In the genomic region with DNA sequence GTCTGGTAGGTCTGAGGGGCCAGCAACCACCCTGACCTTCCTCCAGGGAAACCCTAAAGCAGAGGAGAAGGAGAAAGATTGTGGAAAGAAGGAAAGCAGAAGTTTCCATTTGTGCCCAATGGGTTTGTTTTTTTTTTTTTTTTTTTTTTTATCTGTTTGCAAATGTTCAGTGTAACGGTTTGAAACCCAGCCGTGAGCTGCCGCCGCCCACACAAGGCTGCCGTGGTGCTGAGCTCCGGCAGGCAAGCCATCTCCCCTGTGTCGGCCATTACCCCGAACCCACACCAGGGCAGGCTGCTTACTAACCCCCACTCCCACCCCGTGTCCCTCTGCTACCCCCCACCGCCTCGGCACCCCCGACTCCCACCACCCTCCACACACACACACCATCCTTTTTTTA, we compare ENCODE assay signal across 11 mouse cellular contexts. TPM values are rescaled to one million over a fixed set of nuclear protein-coding genes. Genes with fewer than 3 reads are reported as not detected.
DNase-seq lines count a peak whose midpoint lies in the region; ATAC-seq and TF ChIP-seq lines count a peak whose summit lies in the region.
"Had no signal": no experiment of that assay in that cellular context is flagged by ENCODE, and none has a peak within 500 bp of the region (broad histone marks: within the 10 kb centered on the region; RNA-seq: fewer than 3 reads in every experiment).

No protein-coding gene starts in this region.

- no peak overlapping the region for H3K9ac ChIP-seq in stomach, embryonic 16.5 days (ENCODE audit: low read length)
- H3K9ac ChIP-seq in stomach, postnatal 0 days (ENCODE audit: low read length) = no peak overlapping the region
- no peak overlapping the region for H3K9ac ChIP-seq in hindbrain, embryonic 16.5 days (ENCODE audit: low read depth, low read length)
- H3K9ac ChIP-seq: forebrain, embryonic 13.5 days; liver, embryonic 14.5 days had no signal

- H3K36me3 ChIP-seq in stomach, embryonic 16.5 days (ENCODE audit: control insufficient read depth, insufficient read depth, low read length) = no peaks in the 10 kb centered on the region
- H3K36me3 ChIP-seq in stomach, postnatal 0 days (ENCODE audit: control insufficient read depth, insufficient read depth, low read length) = no peaks in the 10 kb centered on the region
- H3K36me3 ChIP-seq in hindbrain, embryonic 16.5 days (ENCODE audit: control insufficient read depth, insufficient read depth, low read length) = no peaks in the 10 kb centered on the region

- TF ChIP-seq EP300 in stomach, postnatal 0 days (optimal IDR thresholded peaks at IDR 0.05) = no peak

- no peak for DNase-seq in frontal cortex, postnatal 10 days (ENCODE audit: low spot score in 2 of 2)
- no peak for DNase-seq in stomach, postnatal 0 days (ENCODE audit: low spot score)
- peak; percentile 62 to 75 for DNase-seq in left cerebral cortex, postnatal 25 days (ENCODE audit: low spot score in 2 of 2)
- peak; percentile 44 to 63 for DNase-seq in thymus, postnatal 36 days
- DNase-seq in urinary bladder, adult 18-20 months (ENCODE audit: low spot score in 2 of 2) = no peak
- DNase-seq: kidney, adult 9 months had no signal

- WGBS in stomach, embryonic 16.5 days = 63% methylated on average over 12 of the region's 12 CpGs
- WGBS in stomach, postnatal 0 days = 69% methylated on average over 12 of the region's 12 CpGs
- WGBS in hindbrain, embryonic 16.5 days = 79% methylated on average over 12 of the region's 12 CpGs

- no peak for TF ChIP-seq CTCF in stomach, postnatal 0 days (IDR thresholded peaks at IDR 0.05; ENCODE audit: low read depth)

- no peak overlapping the region for H3K4me2 ChIP-seq in stomach, embryonic 16.5 days (ENCODE audit: low read depth, low read length)
- no peak overlapping the region for H3K4me2 ChIP-seq in stomach, postnatal 0 days (replicated peaks; ENCODE audit: low read depth)
- no peak overlapping the region for H3K4me2 ChIP-seq in hindbrain, embryonic 16.5 days (ENCODE audit: low read length)
- H3K4me2 ChIP-seq: forebrain, embryonic 13.5 days had no signal

- intact Hi-C loops in left cerebral cortex, postnatal 25 days (cut with DNase I) = no loop called here

- no peaks in the 10 kb centered on the region for H3K9me3 ChIP-seq in stomach, embryonic 16.5 days (replicated peaks; ENCODE audit: control insufficient read depth, low read length)
- H3K9me3 ChIP-seq in stomach, postnatal 0 days (ENCODE audit: control insufficient read depth, low read length) = no peaks in the 10 kb centered on the region
- no peaks in the 10 kb centered on the region for H3K9me3 ChIP-seq in hindbrain, embryonic 16.5 days (ENCODE audit: control insufficient read depth, low read length)
- H3K9me3 ChIP-seq: forebrain, embryonic 13.5 days had no signal

- H3K4me1 ChIP-seq in stomach, embryonic 16.5 days (ENCODE audit: control insufficient read depth, insufficient read depth, low read length) = no peaks in the 10 kb centered on the region
- no peaks in the 10 kb centered on the region for H3K4me1 ChIP-seq in stomach, postnatal 0 days (replicated peaks; ENCODE audit: control insufficient read depth, insufficient read depth)
- H3K4me1 ChIP-seq in hindbrain, embryonic 16.5 days (ENCODE audit: control insufficient read depth, insufficient read depth, low read depth, low read length) = no peaks in the 10 kb centered on the region
- H3K4me1 ChIP-seq: forebrain, embryonic 13.5 days had no signal

- peak; percentile 58 for ATAC-seq in frontal cortex, adult (ENCODE audit: low TSS enrichment)
- no peak for ATAC-seq in stomach, embryonic 16.5 days (ENCODE audit: insufficient read depth, low FRiP score)
- no peak for ATAC-seq in stomach, postnatal 0 days (ENCODE audit: low FRiP score, low TSS enrichment)
- no peak for ATAC-seq in hindbrain, embryonic 16.5 days
- ATAC-seq: forebrain, embryonic 13.5 days had no signal

- 0 out of 2 replicates have a peak overlapping the region, but pooled peaks have one; percentile 18 for H3K27ac ChIP-seq in stomach, embryonic 16.5 days (ENCODE audit: low read length)
- no peak overlapping the region for H3K27ac ChIP-seq in stomach, postnatal 0 days (replicated peaks)
- H3K27ac ChIP-seq in hindbrain, embryonic 16.5 days (ENCODE audit: low read depth, low read length) = no peak overlapping the region
- H3K27ac ChIP-seq: forebrain, embryonic 13.5 days; liver, embryonic 14.5 days had no signal

- H3K27me3 ChIP-seq in stomach, embryonic 16.5 days (ENCODE audit: control insufficient read depth, insufficient read depth, low read length) = no peaks in the 10 kb centered on the region
- no peaks in the 10 kb centered on the region for H3K27me3 ChIP-seq in stomach, postnatal 0 days (ENCODE audit: control insufficient read depth, insufficient read depth, low read length)
- no peaks in the 10 kb centered on the region for H3K27me3 ChIP-seq in hindbrain, embryonic 16.5 days (replicated peaks; ENCODE audit: control insufficient read depth, insufficient read depth, low read length)
- H3K27me3 ChIP-seq: forebrain, embryonic 13.5 days had no signal

- no peak overlapping the region for H3K4me3 ChIP-seq in stomach, embryonic 16.5 days (replicated peaks; ENCODE audit: low read length)
- no peak overlapping the region for H3K4me3 ChIP-seq in stomach, postnatal 0 days (ENCODE audit: low read depth, low read length)
- H3K4me3 ChIP-seq in hindbrain, embryonic 16.5 days (ENCODE audit: low read length) = no peak overlapping the region
- H3K4me3 ChIP-seq: forebrain, embryonic 13.5 days had no signal

RNA-seq across cellular contexts. Expression of gene Zfp831, which starts 44.9 kb away (rescaled TPM):
- 0.06 TPM in 1 of 2 replicates, not detected in the other for polyA plus RNA-seq in stomach, embryonic 16.5 days (2015; fragmentation: Nextera tagmentation; extraction: Ambion mirVana)
- polyA plus RNA-seq in stomach, postnatal 0 days (2015; fragmentation: Nextera tagmentation; extraction: Ambion mirVana) = 0.01 TPM in 1 of 2 replicates, not detected in the other
- 10 to 100 TPM; 16.8 to 18.3 TPM for total RNA-seq in left cerebral cortex, postnatal 25 days (2021)
- not detected in 2 replicates for polyA plus RNA-seq in hindbrain, embryonic 16.5 days (2015; fragmentation: Nextera tagmentation; extraction: Ambion mirVana)
- polyA plus RNA-seq: forebrain, embryonic 13.5 days had no signal

Comparison
In these comparisons a context has a peak if more than half of its experiments do, and no peak if none do; other contexts are left out.
1. DNase-seq: peak in left cerebral cortex, postnatal 25 days (2 of 2) and thymus, postnatal 36 days (2 of 2); none in frontal cortex, postnatal 10 days (0 of 2), stomach, postnatal 0 days (single experiment) and urinary bladder, adult 18-20 months (0 of 2).